Mouse (Mus musculus): ENCODE results near the gene Tfip11. TPM values are rescaled to one million over a fixed set of nuclear protein-coding genes. Genes with fewer than 3 reads are reported as not detected.

Gene Tfip11
- polyA plus RNA-seq, 1 experiment from 2014 or later: 32.9 TPM

DNA sequence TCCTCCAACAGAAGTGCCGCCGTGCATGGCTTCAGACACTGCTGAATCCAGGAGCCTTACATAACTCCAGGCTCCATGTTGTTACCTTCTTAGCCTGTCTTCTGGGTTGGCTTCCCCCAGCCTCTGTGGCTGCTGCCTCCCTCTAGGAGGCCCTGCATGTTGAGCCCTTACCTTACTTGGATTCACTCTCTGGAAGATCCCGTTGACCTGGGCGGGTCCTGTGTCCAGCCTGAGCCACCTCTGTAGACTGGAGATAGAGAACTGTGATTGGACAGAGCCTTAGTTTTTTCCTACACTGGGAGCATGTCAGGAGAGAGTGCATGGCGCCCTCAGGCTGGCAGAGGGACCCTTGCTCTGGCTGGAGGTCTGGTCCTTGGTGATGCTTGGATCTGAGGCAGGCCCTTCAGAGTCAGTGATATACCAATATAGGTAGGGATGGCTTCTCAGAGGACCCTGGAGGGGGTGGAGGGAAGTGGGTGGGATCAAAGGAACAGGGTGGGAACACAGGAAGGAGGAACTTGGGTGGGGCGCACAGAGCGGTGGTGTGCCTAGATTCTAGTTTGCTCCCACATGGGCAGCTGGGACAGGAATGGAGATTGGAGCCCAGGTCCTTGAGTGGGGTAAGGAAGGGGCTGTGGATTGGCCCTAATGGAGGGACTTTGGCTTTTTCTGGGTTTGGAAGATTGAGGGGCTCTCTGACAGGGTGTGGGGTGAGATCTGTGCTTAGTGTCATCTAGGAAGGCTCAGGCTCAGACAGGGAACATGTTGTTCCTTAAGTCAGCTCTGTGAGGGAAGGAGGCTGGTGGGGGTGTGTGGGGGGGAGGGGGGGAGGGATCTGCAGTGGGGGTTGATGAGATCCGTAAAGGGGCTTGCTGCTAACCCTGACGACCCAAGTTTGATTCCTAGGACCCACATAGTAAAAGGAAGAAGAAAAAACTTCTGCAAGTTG lies 37.7 kb upstream of the Tfip11 start:
- 83% methylated on average over 9 of the region's 9 CpGs for WGBS
- ATAC-seq (ENCODE audit: insufficient read depth, low FRiP score, low TSS enrichment) (no peak), DNase-seq (ENCODE audit: low spot score) (no peak)
- no peaks in the 10 kb centered on the region for H3K36me3 ChIP-seq (ENCODE audit: control insufficient read depth, insufficient read depth, low read length)
- H3K4me2 ChIP-seq (ENCODE audit: low read depth): no peak overlapping the region
- H3K4me1 ChIP-seq (ENCODE audit: control insufficient read depth, insufficient read depth, low read length): no peaks in the 10 kb centered on the region
- no peak overlapping the region for H3K27ac ChIP-seq (ENCODE audit: low read depth, low read length)
- no peak overlapping the region for H3K4me3 ChIP-seq (ENCODE audit: low read depth, low read length)
- no peak overlapping the region for H3K9ac ChIP-seq (ENCODE audit: low read length)
- no peaks in the 10 kb centered on the region for H3K27me3 ChIP-seq (ENCODE audit: control insufficient read depth, insufficient read depth, low read length)
- H3K9me3 ChIP-seq (ENCODE audit: control insufficient read depth, low read length): no peaks in the 10 kb centered on the region

DNA sequence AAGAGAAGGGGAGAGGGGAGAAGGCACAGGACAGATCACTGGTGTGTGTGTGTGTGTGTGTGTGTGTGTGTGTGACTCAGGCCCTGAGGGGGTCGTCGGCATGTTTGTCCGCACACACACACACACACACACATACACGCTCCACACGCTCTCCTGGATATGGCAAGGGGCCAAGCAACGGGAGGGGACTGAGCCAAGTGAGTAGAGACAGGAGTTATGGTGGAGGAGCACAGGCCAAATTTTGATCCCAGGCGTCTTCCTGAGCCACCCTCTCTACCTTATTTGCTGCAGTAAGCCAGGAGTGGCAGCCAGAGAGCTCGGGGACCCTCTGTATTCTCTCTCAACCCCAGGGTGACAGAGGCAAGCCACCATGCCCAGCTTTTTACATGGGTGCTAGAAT lies 36.9 kb upstream of the Tfip11 start:
- no peaks in the 10 kb centered on the region for H3K27me3 ChIP-seq (ENCODE audit: control insufficient read depth, insufficient read depth, low read length)
- no peak overlapping the region for H3K9ac ChIP-seq (ENCODE audit: low read length)
- no peak overlapping the region for H3K4me2 ChIP-seq (ENCODE audit: low read depth)
- H3K9me3 ChIP-seq (ENCODE audit: control insufficient read depth, low read length): no peaks in the 10 kb centered on the region
- no peak for ATAC-seq (ENCODE audit: insufficient read depth, low FRiP score, low TSS enrichment)
- WGBS: 79% methylated on average over 7 of the region's 8 CpGs
- H3K4me3 ChIP-seq (ENCODE audit: low read depth, low read length): no peak overlapping the region
- H3K36me3 ChIP-seq (ENCODE audit: control insufficient read depth, insufficient read depth, low read length): no peaks in the 10 kb centered on the region
- no peak for DNase-seq (ENCODE audit: low spot score)
- no peak overlapping the region for H3K27ac ChIP-seq (ENCODE audit: low read depth, low read length)
- H3K4me1 ChIP-seq (ENCODE audit: control insufficient read depth, insufficient read depth, low read length): no peaks in the 10 kb centered on the region

GRCm38 (mm10) chr5:112289819-112290535 lies 36.2 kb upstream of the Tfip11 start:
- ATAC-seq (ENCODE audit: insufficient read depth, low FRiP score, low TSS enrichment) (no peak), DNase-seq (ENCODE audit: low spot score) (no peak)
- Histone ChIP-seq H3K36me3 (ENCODE audit: control insufficient read depth, insufficient read depth, low read length) (no peaks in the 10 kb centered on the region), H3K9ac (ENCODE audit: low read length) (no peak overlapping the region), H3K4me1 (ENCODE audit: control insufficient read depth, insufficient read depth, low read length) (no peaks in the 10 kb centered on the region), H3K4me3 (ENCODE audit: low read depth, low read length) (no peak overlapping the region), H3K27ac (ENCODE audit: low read depth, low read length) (no peak overlapping the region), H3K4me2 (ENCODE audit: low read depth) (no peak overlapping the region), H3K27me3 (ENCODE audit: control insufficient read depth, insufficient read depth, low read length) (no peaks in the 10 kb centered on the region), H3K9me3 (ENCODE audit: control insufficient read depth, low read length) (no peaks in the 10 kb centered on the region)
- 90% methylated on average over 16 of the region's 16 CpGs for WGBS

DNA sequence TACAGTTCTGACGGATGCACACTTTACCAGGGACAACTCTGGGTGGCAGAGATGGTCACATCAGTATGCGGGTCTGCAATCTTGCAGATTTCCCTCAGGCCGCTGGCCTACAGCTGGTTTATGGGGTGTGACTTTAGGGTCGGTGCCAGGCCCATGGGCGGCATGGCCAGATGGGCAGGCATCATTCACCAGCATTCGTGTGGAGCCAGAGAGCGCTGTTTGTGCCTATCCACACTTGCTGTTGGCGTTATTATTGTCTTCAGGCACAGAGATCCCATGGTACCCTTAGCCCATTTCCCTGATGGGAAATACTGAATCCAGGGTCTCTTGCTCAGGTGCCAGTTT lies 35.6 kb upstream of the Tfip11 start:
- no peak overlapping the region for H3K4me2 ChIP-seq (ENCODE audit: low read depth)
- H3K9ac ChIP-seq (ENCODE audit: low read length): no peak overlapping the region
- no peaks in the 10 kb centered on the region for H3K4me1 ChIP-seq (ENCODE audit: control insufficient read depth, insufficient read depth, low read length)
- ATAC-seq (ENCODE audit: insufficient read depth, low FRiP score, low TSS enrichment) (no peak), DNase-seq (ENCODE audit: low spot score) (no peak)
- no peak overlapping the region for H3K4me3 ChIP-seq (ENCODE audit: low read depth, low read length)
- no peaks in the 10 kb centered on the region for H3K27me3 ChIP-seq (ENCODE audit: control insufficient read depth, insufficient read depth, low read length)
- H3K9me3 ChIP-seq (ENCODE audit: control insufficient read depth, low read length): no peaks in the 10 kb centered on the region
- H3K36me3 ChIP-seq (ENCODE audit: control insufficient read depth, insufficient read depth, low read length): no peaks in the 10 kb centered on the region
- 94% methylated on average over 8 of the region's 8 CpGs for WGBS
- H3K27ac ChIP-seq (ENCODE audit: low read depth, low read length): no peak overlapping the region

DNA sequence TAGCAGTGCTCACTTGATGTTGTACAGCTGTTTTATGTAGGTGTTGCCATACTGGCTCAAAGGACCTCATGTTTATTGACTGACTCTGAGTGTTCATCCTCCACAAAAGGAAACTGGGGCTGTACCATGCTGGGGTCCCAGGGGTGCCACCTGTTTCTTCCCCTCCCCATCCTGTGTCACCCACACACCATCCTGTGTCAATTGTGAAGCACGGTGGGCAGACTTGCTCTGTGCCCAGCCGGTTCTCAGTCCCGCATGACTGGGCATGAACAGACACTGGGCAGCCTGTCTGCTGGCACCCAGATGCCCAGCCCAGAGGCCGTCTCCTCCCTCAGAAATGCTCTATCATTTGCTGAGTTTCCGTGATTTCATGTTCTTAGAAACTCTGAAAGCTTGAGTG lies 34.3 kb upstream of the Tfip11 start:
- ATAC-seq (ENCODE audit: insufficient read depth, low FRiP score, low TSS enrichment) (no peak), DNase-seq (ENCODE audit: low spot score) (no peak)
- H3K27me3 ChIP-seq (ENCODE audit: control insufficient read depth, insufficient read depth, low read length): no peaks in the 10 kb centered on the region
- 94% methylated on average over 5 of the region's 5 CpGs for whole genome bisulfite sequencing
- no peaks in the 10 kb centered on the region for H3K4me1 ChIP-seq (ENCODE audit: control insufficient read depth, insufficient read depth, low read length)
- H3K27ac ChIP-seq (ENCODE audit: low read depth, low read length): no peak overlapping the region
- no peak overlapping the region for H3K4me3 ChIP-seq (ENCODE audit: low read depth, low read length)
- no peaks in the 10 kb centered on the region for H3K9me3 ChIP-seq (ENCODE audit: control insufficient read depth, low read length)
- no peak overlapping the region for H3K4me2 ChIP-seq (ENCODE audit: low read depth)
- H3K9ac ChIP-seq (ENCODE audit: low read length): no peak overlapping the region
- H3K36me3 ChIP-seq (ENCODE audit: control insufficient read depth, insufficient read depth, low read length): no peaks in the 10 kb centered on the region

DNA sequence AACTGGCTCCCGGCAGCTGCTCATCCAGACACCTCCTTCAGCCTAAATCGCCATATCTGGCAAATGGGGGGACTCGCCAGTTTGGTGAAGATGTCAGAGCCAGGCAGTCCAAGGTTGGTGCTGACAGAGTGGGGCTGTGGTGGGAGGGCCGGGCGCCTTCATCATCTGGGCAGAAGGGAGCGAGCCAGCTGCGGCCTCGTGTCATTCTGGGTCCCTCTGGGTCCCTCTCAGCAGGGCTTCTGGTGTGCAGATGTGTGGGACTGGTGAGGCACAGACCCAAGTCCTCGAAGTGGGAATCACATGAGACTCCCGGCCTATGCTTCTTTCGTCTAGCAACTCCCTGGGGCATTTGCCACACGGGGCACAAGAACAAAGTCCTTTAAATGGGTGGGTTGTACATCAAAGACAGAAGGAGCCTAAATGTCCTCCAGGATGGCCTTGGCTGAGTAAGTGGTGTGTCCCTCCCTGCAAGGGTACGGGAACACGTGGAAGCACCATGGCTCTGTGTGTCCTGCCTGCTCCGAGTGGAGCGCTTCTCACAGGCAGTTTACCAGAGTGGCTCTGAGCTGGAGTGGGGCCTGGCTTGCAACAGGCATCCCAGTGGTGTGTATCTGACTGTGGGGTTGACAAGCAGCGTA lies 33.7 kb upstream of the Tfip11 start:
- Histone ChIP-seq H3K4me2 (ENCODE audit: low read depth) (no peak overlapping the region), H3K4me1 (ENCODE audit: control insufficient read depth, insufficient read depth, low read length) (no peaks in the 10 kb centered on the region), H3K4me3 (ENCODE audit: low read depth, low read length) (no peak overlapping the region), H3K36me3 (ENCODE audit: control insufficient read depth, insufficient read depth, low read length) (no peaks in the 10 kb centered on the region), H3K9me3 (ENCODE audit: control insufficient read depth, low read length) (no peaks in the 10 kb centered on the region), H3K9ac (ENCODE audit: low read length) (no peak overlapping the region), H3K27me3 (ENCODE audit: control insufficient read depth, insufficient read depth, low read length) (no peaks in the 10 kb centered on the region), H3K27ac (ENCODE audit: low read depth, low read length) (no peak overlapping the region)
- 81% methylated on average over 17 of the region's 17 CpGs for WGBS
- ATAC-seq (ENCODE audit: insufficient read depth, low FRiP score, low TSS enrichment) (no peak), DNase-seq (ENCODE audit: low spot score) (no peak)

DNA sequence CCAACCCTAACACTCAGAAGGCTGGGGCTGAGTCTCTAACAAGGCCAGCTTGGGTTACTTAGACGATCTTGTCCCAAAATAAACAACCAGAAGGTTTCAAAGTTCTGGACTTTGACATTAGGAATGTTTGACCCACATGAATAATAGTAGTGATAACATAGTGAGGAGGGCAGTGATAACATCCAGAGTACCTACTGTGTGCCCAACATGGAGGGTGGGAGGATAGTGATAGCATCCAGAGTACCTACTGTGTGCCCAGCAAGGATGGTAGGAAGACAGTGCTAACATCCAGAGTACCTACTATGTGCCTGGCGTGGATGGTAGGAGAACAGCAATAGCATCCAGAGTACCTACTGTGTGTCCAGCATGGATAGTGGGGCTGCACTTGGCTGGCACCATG lies 32.4 kb upstream of the Tfip11 start:
- Histone ChIP-seq H3K9ac (ENCODE audit: low read length) (no peak overlapping the region), H3K4me3 (ENCODE audit: low read depth, low read length) (no peak overlapping the region), H3K9me3 (ENCODE audit: control insufficient read depth, low read length) (no peaks in the 10 kb centered on the region), H3K27me3 (ENCODE audit: control insufficient read depth, insufficient read depth, low read length) (no peaks in the 10 kb centered on the region), H3K4me2 (ENCODE audit: low read depth) (no peak overlapping the region), H3K27ac (ENCODE audit: low read depth, low read length) (no peak overlapping the region), H3K4me1 (ENCODE audit: control insufficient read depth, insufficient read depth, low read length) (no peaks in the 10 kb centered on the region), H3K36me3 (ENCODE audit: control insufficient read depth, insufficient read depth, low read length) (no peaks in the 10 kb centered on the region)
- ATAC-seq (ENCODE audit: insufficient read depth, low FRiP score, low TSS enrichment) (no peak), DNase-seq (ENCODE audit: low spot score) (no peak)
- 75% methylated on average over 2 of the region's 2 CpGs for WGBS

GRCm38 (mm10) chr5:112294696-112295095 lies 31.5 kb upstream of the Tfip11 start:
- no peak overlapping the region for H3K9ac ChIP-seq (ENCODE audit: low read length)
- WGBS: 54% methylated on average over 4 of the region's 4 CpGs
- H3K4me1 ChIP-seq (ENCODE audit: control insufficient read depth, insufficient read depth, low read length): no peaks in the 10 kb centered on the region

More at GRCm38 (mm10) chr5:112294696-112295095, 31.5 kb upstream of the Tfip11 start:
- Histone ChIP-seq H3K27ac (ENCODE audit: low read depth, low read length) (no peak overlapping the region), H3K27me3 (ENCODE audit: control insufficient read depth, insufficient read depth, low read length) (no peaks in the 10 kb centered on the region), H3K36me3 (ENCODE audit: control insufficient read depth, insufficient read depth, low read length) (no peaks in the 10 kb centered on the region), H3K4me3 (ENCODE audit: low read depth, low read length) (no peak overlapping the region), H3K9me3 (ENCODE audit: control insufficient read depth, low read length) (no peaks in the 10 kb centered on the region), H3K4me2 (ENCODE audit: low read depth) (no peak overlapping the region)
- no peak for DNase-seq (ENCODE audit: low spot score)
- no peak for ATAC-seq (ENCODE audit: insufficient read depth, low FRiP score, low TSS enrichment)
